Mouse (Mus musculus) hindbrain, embryonic 10.5 days (tissue): ENCODE measurements around the gene Dhx29. TPM values are rescaled to one million over a fixed set of nuclear protein-coding genes. Genes with fewer than 3 reads are reported as not detected.
A peak's percentile ranks its signal among the peaks of the same experiment; 100 is the strongest.
"Not testable (repeated sequence)": the region's sequence is repeated elsewhere in the genome, so short reads cannot be mapped to it uniquely, and the experiment has no call there.

ENCODE experiments used
- DNase-seq: peaks from one replicate; pipeline ENCODE4 v3.0.0-alpha.2; 2017; ENCODE audit warnings: low spot score
- H3K27ac ChIP-seq: fragments of 300-500 bp; sonication (generic); 2 replicates; pipeline ENCODE4 v1.5.1; 2016; ENCODE audit warnings: mild to moderate bottlenecking, moderate library complexity
- H3K27me3 ChIP-seq: fragments of 300-500 bp; sonication (generic); 2 replicates; pipeline ENCODE4 v1.6.1; 2016; ENCODE audit warnings: mild to moderate bottlenecking; ENCODE audit not compliant: poor library complexity, insufficient read depth, severe bottlenecking
- H3K36me3 ChIP-seq: fragments of 300-500 bp; sonication (generic); 2 replicates; pipeline ENCODE4 v1.6.1; 2016; ENCODE audit warnings: mild to moderate bottlenecking, moderate library complexity
- H3K4me1 ChIP-seq: fragments of 300-500 bp; sonication (generic); replicated peaks from 2 replicates; pipeline ENCODE4 v1.6.1; 2016; ENCODE audit warnings: mild to moderate bottlenecking
- H3K4me3 ChIP-seq: fragments of 300-500 bp; sonication (generic); 2 replicates; pipeline ENCODE4 v1.5.1; 2016; ENCODE audit warnings: mild to moderate bottlenecking, moderate library complexity
- H3K9me3 ChIP-seq: fragments of 300-500 bp; sonication (generic); 2 replicates; pipeline ENCODE4 v1.6.1; 2016; ENCODE audit warnings: mild to moderate bottlenecking, moderate library complexity
- WGBS: fragments of 180-500 bp; shearing (Covaris S2); methylation state at CpG from one replicate; pipeline ENCODE4 v1.1.7; 2016; 5-methylcytosine and 5-hydroxymethylcytosine counted together
- polyA plus RNA-seq: library from polyadenylated mRNA; unstranded; fragments of >200 nt; fragmentation: Nextera tagmentation; extraction: Ambion mirVana; gene quantifications from 2 replicates; pipeline ENCODE4 v1.2.1, GENCODE M21; 2016

Gene Dhx29
- polyA plus RNA-seq, 1 experiment from 2014 or later, result 26.3 TPM

DNA sequence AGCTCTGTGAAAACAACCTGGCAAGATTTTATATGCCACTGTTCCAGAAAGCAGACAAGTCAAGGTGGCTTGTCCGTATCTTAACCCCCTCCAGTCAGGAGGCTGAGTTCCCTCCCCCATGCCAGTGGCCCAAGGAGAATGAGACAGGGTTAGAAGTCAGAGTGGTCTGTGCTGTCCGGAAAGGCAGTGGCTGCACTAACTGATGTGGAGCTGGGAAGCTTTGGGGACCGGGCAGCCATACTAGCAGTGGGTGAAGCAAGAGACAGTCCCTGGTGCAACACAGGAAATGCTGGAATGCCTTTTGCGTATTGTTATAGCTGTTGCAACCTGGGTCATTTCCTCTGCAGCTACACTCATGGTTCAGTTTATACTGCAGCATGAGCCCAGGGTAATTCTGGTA is 63.1 kb downstream of the Dhx29 start:
- peaks cover 67% of the 10 kb centered on the region for H3K4me1 ChIP-seq
- no peak overlapping the region for H3K4me3 ChIP-seq
- H3K9me3 ChIP-seq, result no peaks in the 10 kb centered on the region
- DNase-seq, result peak; percentile 26
- peaks cover 98% of the 10 kb centered on the region for H3K27me3 ChIP-seq
- H3K27ac ChIP-seq, result no peak overlapping the region
- H3K36me3 ChIP-seq, result no peaks in the 10 kb centered on the region
- WGBS, result 20% methylated on average over 4 of the region's 4 CpGs

DNA sequence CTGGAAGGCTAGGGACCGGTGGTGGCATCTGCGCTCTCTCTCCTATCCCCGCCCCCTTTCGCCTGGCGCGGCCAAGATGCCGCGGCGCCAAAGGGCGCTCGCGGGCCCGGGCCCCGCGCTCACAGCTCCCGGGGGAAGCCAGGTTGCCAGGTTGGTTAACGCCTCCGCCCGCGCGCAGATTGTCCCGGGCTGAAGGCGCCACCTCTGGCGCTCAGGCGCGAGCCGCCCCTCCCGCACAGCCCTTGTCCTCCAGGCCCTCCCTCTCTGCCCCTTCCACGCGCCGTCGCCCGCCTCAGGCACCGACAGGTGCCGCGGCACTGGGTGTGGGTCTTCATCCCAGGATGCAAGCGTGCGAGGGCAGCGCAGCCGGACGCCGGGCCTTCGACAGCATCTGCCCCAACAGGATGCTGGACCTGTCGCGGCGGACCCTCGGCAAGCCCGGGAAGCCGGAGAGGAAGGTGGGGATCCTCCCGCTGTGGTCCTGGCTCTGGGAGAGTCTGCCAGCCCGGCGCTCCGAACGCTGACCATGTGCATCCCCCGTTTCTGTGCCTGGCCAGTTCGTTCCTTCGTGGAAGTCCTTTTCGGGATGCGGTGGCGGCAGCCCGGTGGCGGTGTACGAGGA is 66.4 kb downstream of the Dhx29 start, which contains the start of gene Mcidas:
Gene Mcidas (plus strand): TSS at position 315 of the 622 bp plus-strand sequence.
- DNase-seq, result peak; percentile 52
- H3K36me3 ChIP-seq, result no peaks in the 10 kb centered on the region
- H3K27ac ChIP-seq, result no peak within 1 kb of the TSS; the same call in 1 of the 2 replicates
- peaks cover 99% of the 10 kb centered on the region for H3K27me3 ChIP-seq
- no peaks in the 10 kb centered on the region for H3K9me3 ChIP-seq
- H3K4me3 ChIP-seq, result peak within 1 kb of the TSS; percentile 54
- under 1% methylated on average over 63 of the region's 63 CpGs for WGBS
- peaks cover 39% of the 10 kb centered on the region for H3K4me1 ChIP-seq

DNA sequence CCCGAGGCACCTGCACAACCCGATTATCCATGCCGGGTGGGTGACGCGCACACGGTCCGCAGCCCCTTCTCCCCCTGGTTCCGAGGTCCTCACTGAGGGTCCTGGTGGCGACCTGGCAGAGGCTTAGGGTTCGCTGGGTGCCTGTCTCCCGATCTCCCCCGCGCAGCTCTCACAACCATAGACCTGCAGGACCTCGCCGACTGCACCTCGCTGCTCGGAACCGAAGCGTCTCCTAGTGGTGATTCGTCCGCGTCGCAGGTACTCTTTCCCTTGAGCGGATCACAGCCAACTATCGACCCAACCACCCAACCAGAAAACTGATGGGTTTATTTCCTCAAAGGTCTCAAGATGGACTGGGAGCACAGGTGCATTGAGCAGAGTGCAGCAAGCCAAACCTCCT is 66.9 kb downstream of the Dhx29 start:
- peaks cover 99% of the 10 kb centered on the region for H3K27me3 ChIP-seq
- under 1% methylated on average over 25 of the region's 25 CpGs for WGBS
- H3K27ac ChIP-seq, result no peak overlapping the region
- peak; percentile 62 for DNase-seq
- H3K9me3 ChIP-seq, result no peaks in the 10 kb centered on the region
- H3K4me3 ChIP-seq, result peak overlapping the region; percentile 54
- H3K4me1 ChIP-seq, result peaks cover 38% of the 10 kb centered on the region
- no peaks in the 10 kb centered on the region for H3K36me3 ChIP-seq

- H3K4me3 ChIP-seq, result no peak overlapping the region
- DNase-seq, result no peak
- H3K27ac ChIP-seq, result no peak overlapping the region
- H3K9me3 ChIP-seq, result no peaks in the 10 kb centered on the region
- 72% methylated on average over 4 of the region's 4 CpGs for WGBS
- peaks cover 99% of the 10 kb centered on the region for H3K27me3 ChIP-seq
- no peaks in the 10 kb centered on the region for H3K36me3 ChIP-seq
- H3K4me1 ChIP-seq, result peaks cover 25% of the 10 kb centered on the region
Measured at GRCm38 (mm10) chr13:112996407-112996806, 69.2 kb downstream of the Dhx29 start.

- Histone ChIP-seq H3K36me3 (no peaks in the 10 kb centered on the region), H3K9me3 (no peaks in the 10 kb centered on the region), H3K27ac (no peak overlapping the region), H3K4me3 (no peak overlapping the region), H3K4me1 (peaks cover 25% of the 10 kb centered on the region), H3K27me3 (peaks cover 98% of the 10 kb centered on the region)
- 55% methylated on average over 6 of the region's 6 CpGs for WGBS
- no peak for DNase-seq
Measured at GRCm38 (mm10) chr13:112997369-112997768, 70.1 kb downstream of the Dhx29 start.

GRCm38 (mm10) chr13:112998427-112999201 is 71.4 kb downstream of the Dhx29 start:
- Histone ChIP-seq H3K27ac (peak overlapping the region; percentile 35), H3K4me3 (peak overlapping the region; percentile 59), H3K9me3 (no peaks in the 10 kb centered on the region), H3K36me3 (no peaks in the 10 kb centered on the region), H3K27me3 (peaks cover 85% of the 10 kb centered on the region), H3K4me1 (peaks cover 19% of the 10 kb centered on the region)
- WGBS, result under 1% methylated on average over 46 of the region's 46 CpGs
- DNase-seq, result peak; percentile 61

DNA sequence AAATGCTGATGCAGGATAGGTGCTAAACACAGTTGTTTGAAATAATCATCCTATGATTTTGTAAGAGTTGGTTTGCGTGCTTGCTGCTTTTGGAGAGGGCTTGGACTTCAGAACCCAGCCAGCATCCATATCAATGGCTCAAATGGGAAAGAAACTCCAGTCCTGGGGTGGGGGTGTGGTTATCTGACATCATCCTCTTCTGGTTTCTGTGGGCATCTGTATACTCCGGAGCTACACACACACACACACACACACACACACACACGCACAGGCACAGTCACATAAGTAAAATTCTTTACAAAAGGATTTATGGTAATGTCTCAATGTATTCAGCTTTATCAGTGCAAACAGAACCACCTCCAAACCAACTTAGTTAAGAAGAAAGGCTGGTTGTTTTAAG is 72.8 kb downstream of the Dhx29 start:
- 76% methylated on average over 3 of the region's 3 CpGs for WGBS
- Histone ChIP-seq H3K9me3 (no peaks in the 10 kb centered on the region), H3K4me3 (no peak overlapping the region), H3K36me3 (no peaks in the 10 kb centered on the region), H3K4me1 (peaks cover 10% of the 10 kb centered on the region), H3K27ac (no peak overlapping the region), H3K27me3 (peaks cover 70% of the 10 kb centered on the region)
- no peak for DNase-seq

DNA sequence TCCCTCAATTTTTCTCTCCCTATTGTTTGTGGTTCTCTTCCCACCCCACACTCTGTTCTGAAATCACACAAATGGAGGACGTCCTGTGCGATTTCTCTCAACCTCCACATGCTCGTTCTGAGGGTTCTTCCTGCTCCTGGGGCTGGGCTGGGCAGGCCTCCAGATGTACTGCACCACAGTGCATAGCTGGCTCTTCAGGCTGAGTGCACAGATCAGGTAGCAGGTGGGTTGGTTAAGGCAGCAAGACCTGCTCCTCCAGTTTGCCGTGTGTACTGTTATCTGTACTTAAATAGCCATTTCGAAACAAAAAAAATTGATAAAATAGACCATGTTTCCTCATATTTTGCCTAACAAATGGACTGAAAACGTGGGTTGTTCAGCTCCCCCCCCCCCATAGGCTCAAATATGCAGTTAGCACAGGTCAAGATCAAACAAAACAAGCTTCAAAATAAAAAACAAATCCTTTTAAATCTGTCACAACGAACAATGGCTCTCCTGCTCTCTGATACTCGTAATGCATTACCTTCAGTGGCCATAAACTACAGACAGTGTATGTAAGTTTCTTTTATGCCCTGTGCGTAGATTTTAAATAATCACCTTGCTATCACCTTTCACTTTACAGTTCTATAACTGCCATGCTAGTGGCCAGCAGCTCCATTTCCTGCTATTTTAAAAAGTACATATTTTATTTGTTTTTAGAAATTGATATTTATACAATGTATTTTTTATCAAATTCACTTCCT is 73.5 kb downstream of the Dhx29 start:
- Histone ChIP-seq H3K27me3 (peaks cover 64% of the 10 kb centered on the region), H3K9me3 (no peaks in the 10 kb centered on the region), H3K4me1 (peaks cover 10% of the 10 kb centered on the region), H3K27ac (no peak overlapping the region), H3K36me3 (no peaks in the 10 kb centered on the region), H3K4me3 (no peak overlapping the region)
- no peak for DNase-seq
- 76% methylated on average over 9 of the region's 9 CpGs for WGBS

- no peak overlapping the region for H3K27ac ChIP-seq
- no peaks in the 10 kb centered on the region for H3K9me3 ChIP-seq
- WGBS, result 85% methylated on average over 6 of the region's 6 CpGs
- no peak for DNase-seq
- H3K27me3 ChIP-seq, result no peaks in the 10 kb centered on the region
- no peaks in the 10 kb centered on the region for H3K4me1 ChIP-seq
- no peaks in the 10 kb centered on the region for H3K36me3 ChIP-seq
- no peak overlapping the region for H3K4me3 ChIP-seq
Measured at GRCm38 (mm10) chr13:113012683-113013082, 85.4 kb downstream of the Dhx29 start.

- DNase-seq, result not testable (repeated sequence)
- 65% methylated on average over 20 of the region's 20 CpGs for WGBS
Measured at GRCm38 (mm10) chr13:113013174-113013953, 86.1 kb downstream of the Dhx29 start.

More at GRCm38 (mm10) chr13:113013174-113013953, 86.1 kb downstream of the Dhx29 start:
- H3K9me3 ChIP-seq, H3K4me3 ChIP-seq, H3K4me1 ChIP-seq, H3K36me3 ChIP-seq, H3K27ac ChIP-seq, H3K27me3 ChIP-seq: not testable (repeated sequence)
